Comparison of ENCODE assay signal across 8 mouse cellular contexts in genomic region chr16:10374254-10375011, GRCm38 (mm10). TPM values are rescaled to one million over a fixed set of nuclear protein-coding genes. Genes with fewer than 3 reads are reported as not detected.
DNase-seq lines count a peak whose midpoint lies in the region; ATAC-seq lines count a peak whose summit lies in the region.

No protein-coding gene starts in this region.

- H3K27ac ChIP-seq in forebrain, embryonic 15.5 days (replicated peaks) = no peak overlapping the region
- no peak overlapping the region for H3K27ac ChIP-seq in lung, embryonic 15.5 days

- peak overlapping the region; percentile 41 for H3K4me2 ChIP-seq in forebrain, embryonic 15.5 days (replicated peaks)
- peak overlapping the region; percentile 37 for H3K4me2 ChIP-seq in lung, embryonic 15.5 days

- H3K4me3 ChIP-seq in forebrain, embryonic 15.5 days = peak overlapping the region; percentile 16
- no peak overlapping the region for H3K4me3 ChIP-seq in lung, embryonic 15.5 days

- no peaks in the 10 kb centered on the region for H3K27me3 ChIP-seq in forebrain, embryonic 15.5 days
- H3K27me3 ChIP-seq in lung, embryonic 15.5 days = no peaks in the 10 kb centered on the region

- WGBS in forebrain, embryonic 15.5 days = 18% methylated on average over 13 of the region's 13 CpGs
- WGBS in lung, embryonic 15.5 days = 27% methylated on average over 13 of the region's 13 CpGs

- no peaks in the 10 kb centered on the region for H3K9me3 ChIP-seq in forebrain, embryonic 15.5 days
- no peaks in the 10 kb centered on the region for H3K9me3 ChIP-seq in lung, embryonic 15.5 days

- 0 out of 2 replicates have a peak overlapping the region, but pooled peaks have one; percentile 3 for H3K9ac ChIP-seq in forebrain, embryonic 15.5 days (replicated peaks)
- no peak overlapping the region; the same call in 1 of the 2 replicates for H3K9ac ChIP-seq in lung, embryonic 15.5 days

- ATAC-seq in cerebellum, adult (ENCODE audit: insufficient number of reproducible peaks, low FRiP score, low TSS enrichment) = no peak
- ATAC-seq in forebrain, embryonic 15.5 days (replicated peaks) = peak; percentile 88
- 0 out of 2 replicates have a peak, but pooled peaks have one; percentile 33 for ATAC-seq in lung, embryonic 15.5 days (ENCODE audit: borderline replicate concordance, extremely low read depth, low FRiP score, low TSS enrichment)
- no peak for ATAC-seq in frontal cortex, adult (ENCODE audit: low TSS enrichment)

- DNase-seq in cerebellum, postnatal 14 days = peak; percentile 52 to 67
- peak; percentile 84 for DNase-seq in R1 (ENCODE audit: low read depth, low spot score)
- DNase-seq in kidney, adult 9 months = peak; percentile 26
- peak; percentile 67 to 72 for DNase-seq in right cerebral cortex, postnatal 10 days (ENCODE audit: low spot score in 2 of 2)

- H3K36me3 ChIP-seq in forebrain, embryonic 15.5 days = no peaks in the 10 kb centered on the region
- H3K36me3 ChIP-seq in lung, embryonic 15.5 days = no peaks in the 10 kb centered on the region

- H3K4me1 ChIP-seq in forebrain, embryonic 15.5 days = peaks cover 8% of the 10 kb centered on the region
- peaks cover 24% of the 10 kb centered on the region for H3K4me1 ChIP-seq in lung, embryonic 15.5 days

RNA-seq across cellular contexts. Expression of gene Tekt5, which starts 20.9 kb away (rescaled TPM):
- polyA plus RNA-seq in forebrain, embryonic 15.5 days (2015; fragmentation: Nextera tagmentation; extraction: Ambion mirVana) = 2.4 and 3.0 TPM in 2 replicates
- polyA plus RNA-seq in lung, embryonic 15.5 days (2015; fragmentation: Nextera tagmentation; extraction: Ambion mirVana) = 1.9 and 2.6 TPM in 2 replicates

RNA-seq across cellular contexts. Expression of gene Nubp1, which starts 37.3 kb away (rescaled TPM):
- 45.9 and 48.6 TPM in 2 replicates for polyA plus RNA-seq in forebrain, embryonic 15.5 days (2015; fragmentation: Nextera tagmentation; extraction: Ambion mirVana)
- 68.5 and 74.4 TPM in 2 replicates for polyA plus RNA-seq in lung, embryonic 15.5 days (2015; fragmentation: Nextera tagmentation; extraction: Ambion mirVana)

Comparison
In these comparisons a context has a peak if more than half of its experiments do, and no peak if none do; other contexts are left out.
1. DNase-seq: peak in every context shown above with its lines; median percentile 84 in R1; 70 in right cerebral cortex, postnatal 10 days; 60 in cerebellum, postnatal 14 days; 26 in kidney, adult 9 months.
2. ATAC-seq: peak in forebrain, embryonic 15.5 days (single experiment) and lung, embryonic 15.5 days (single experiment); none in cerebellum, adult (single experiment) and frontal cortex, adult (single experiment).